Mouse (Mus musculus) A20 (cell line): ENCODE measurements around the gene Hps5.
"Not testable (repeated sequence)": the region's sequence is repeated elsewhere in the genome, so short reads cannot be mapped to it uniquely, and the experiment has no call there.

ENCODE experiments used
- DNase-seq: peaks from one replicate; pipeline ENCODE4 v3.0.0-alpha.2; 2011; ENCODE audit warnings: low read depth, low spot score

The Hps5 gene

GRCm38 (mm10) chr7:46795287-46796205 is at the start of gene Hps5, which contains the start of gene Gtf2h1:
Gene Hps5, minus strand, starts transcription at chr7:46796064.
Gene Gtf2h1, plus strand, starts transcription at chr7:46796103.
- peak; percentile 99 for DNase-seq

- peak; percentile 96 for DNase-seq
These were observed 49.5 kb upstream of the Hps5 start for GRCm38 (mm10) chr7:46845211-46845977.

GRCm38 (mm10) chr7:46843576-46843975 is 47.7 kb upstream of the Hps5 start:
- no peak for DNase-seq

GRCm38 (mm10) chr7:46842278-46842677 is 46.4 kb upstream of the Hps5 start:
- DNase-seq = no peak

GRCm38 (mm10) chr7:46840787-46841525 is 45.1 kb upstream of the Hps5 start, which contains the start of gene Ldha:
Gene Ldha, plus strand, starts transcription at chr7:46841475.
- no peak for DNase-seq

- no peak for DNase-seq
These were observed 44.5 kb upstream of the Hps5 start for GRCm38 (mm10) chr7:46840326-46840725.

GRCm38 (mm10) chr7:46839861-46840260 is 44.0 kb upstream of the Hps5 start:
- DNase-seq = no peak

GRCm38 (mm10) chr7:46839446-46839845 is 43.6 kb upstream of the Hps5 start:
- no peak for DNase-seq

- DNase-seq = peak; percentile 44
These were observed 43.0 kb upstream of the Hps5 start for GRCm38 (mm10) chr7:46838891-46839302.

GRCm38 (mm10) chr7:46838104-46838671 is 42.3 kb upstream of the Hps5 start:
- no peak for DNase-seq

GRCm38 (mm10) chr7:46837073-46837472 is 41.2 kb upstream of the Hps5 start:
- no peak for DNase-seq

GRCm38 (mm10) chr7:46836357-46836756 is 40.5 kb upstream of the Hps5 start:
- DNase-seq = no peak

- DNase-seq = no peak
These were observed 39.2 kb upstream of the Hps5 start for GRCm38 (mm10) chr7:46834994-46835610.

GRCm38 (mm10) chr7:46833670-46834255 is 37.9 kb upstream of the Hps5 start:
- DNase-seq = no peak

- DNase-seq = peak; percentile 34
These were observed 37.4 kb upstream of the Hps5 start for GRCm38 (mm10) chr7:46833266-46833665.

- DNase-seq = not testable (repeated sequence)
These were observed 36.4 kb upstream of the Hps5 start for GRCm38 (mm10) chr7:46832112-46832810.

GRCm38 (mm10) chr7:46831693-46832092 is 35.8 kb upstream of the Hps5 start:
- no peak for DNase-seq

- peak; percentile 54 for DNase-seq
These were observed 35.1 kb upstream of the Hps5 start for GRCm38 (mm10) chr7:46830799-46831590.

- DNase-seq = no peak
These were observed 34.0 kb upstream of the Hps5 start for GRCm38 (mm10) chr7:46829911-46830310.
